Mouse (Mus musculus) left cerebral cortex, postnatal 4 days (tissue): Measurements from ENCODE around the gene Zfp961. TPM values are rescaled to one million over a fixed set of nuclear protein-coding genes. Genes with fewer than 3 reads are reported as not detected.

Source experiments
- DNase-seq: peaks from one replicate; pipeline ENCODE4 v3.0.0-alpha.2; 2022
- intact Hi-C: fragments of 180-260 bp; cut with DNase I; formaldehyde crosslinking; loops from one replicate; pipeline ENCODE4 v1.15.1; 2025
- total RNA-seq, 2 experiments: library from RNA; stranded (reverse); gene quantifications; 2 replicates each; pipeline ENCODE4 v1.2.3; 2021

The Zfp961 gene
- total RNA-seq, 2 experiments from 2014 or later: 16.8 to 18.6 TPM

DNA sequence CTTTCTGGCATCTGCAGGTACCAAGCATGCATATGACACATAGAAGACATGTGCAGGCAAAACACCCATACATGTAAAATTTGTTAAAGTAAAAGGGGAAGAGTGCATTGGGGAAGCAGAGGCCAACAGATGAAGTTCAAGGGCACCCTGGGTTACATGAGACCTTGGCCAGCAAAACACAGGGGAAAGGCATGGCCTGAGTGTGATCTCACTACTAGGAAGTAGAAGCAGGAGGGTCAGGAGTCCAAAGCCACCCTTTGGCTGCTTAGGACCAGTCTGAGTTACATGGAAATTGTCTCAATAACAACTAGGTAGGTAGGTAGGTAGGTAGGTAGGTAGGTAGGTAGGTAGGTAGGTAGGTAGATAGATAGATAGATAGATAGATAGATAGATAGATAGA, 9.6 kb downstream of the Zfp961 start:
- intact Hi-C loops: no loop called here
- no peak for DNase-seq

- intact Hi-C loops: no loop called here
Observed at GRCm38 (mm10) chr8:71961796-71962195, 11.0 kb downstream of the Zfp961 start.

GRCm38 (mm10) chr8:71964051-71964450, 13.2 kb downstream of the Zfp961 start:
- no peak for DNase-seq
- intact Hi-C loops: no loop called here

More at GRCm38 (mm10) chr8:71961796-71962195, 11.0 kb downstream of the Zfp961 start:
- no peak for DNase-seq

- intact Hi-C loops: no loop called here
- no peak for DNase-seq
Observed at GRCm38 (mm10) chr8:71965166-71965565, 14.3 kb downstream of the Zfp961 start.

- DNase-seq: no peak
- intact Hi-C loops: no loop called here
Observed at GRCm38 (mm10) chr8:71966411-71966810, 15.6 kb downstream of the Zfp961 start.

GRCm38 (mm10) chr8:71967261-71967660, 16.4 kb downstream of the Zfp961 start:
- intact Hi-C loops: no loop called here
- DNase-seq: no peak

DNA sequence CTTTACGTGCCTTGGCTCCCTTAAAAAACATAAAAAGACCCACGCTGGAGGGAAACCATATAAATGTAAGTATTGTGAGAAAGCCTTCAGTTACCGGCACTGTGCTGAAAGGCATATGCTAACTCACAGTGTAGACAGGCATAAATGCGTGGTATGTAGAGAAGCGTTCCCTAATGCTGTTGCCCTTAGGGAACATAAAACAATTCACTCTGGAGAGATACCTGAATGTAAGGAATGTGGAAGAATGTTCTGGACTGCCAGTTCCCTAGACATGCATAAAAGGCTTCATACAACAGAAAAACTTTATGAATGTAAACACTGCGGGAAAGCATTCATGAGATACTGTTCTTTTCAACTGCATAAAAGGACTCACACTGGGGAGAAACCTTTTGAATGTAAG, 17.3 kb downstream of the Zfp961 start:
- DNase-seq: no peak
- intact Hi-C loops: loop anchor here (2.0 kb wide), 1 partner anchor 15 kb away; no protein-coding TSS in a partner anchor

GRCm38 (mm10) chr8:71968636-71969035, 17.8 kb downstream of the Zfp961 start:
- no peak for DNase-seq
- intact Hi-C loops: loop anchor here (2.0 kb wide), 1 partner anchor 16 kb away; no protein-coding TSS in a partner anchor

DNA sequence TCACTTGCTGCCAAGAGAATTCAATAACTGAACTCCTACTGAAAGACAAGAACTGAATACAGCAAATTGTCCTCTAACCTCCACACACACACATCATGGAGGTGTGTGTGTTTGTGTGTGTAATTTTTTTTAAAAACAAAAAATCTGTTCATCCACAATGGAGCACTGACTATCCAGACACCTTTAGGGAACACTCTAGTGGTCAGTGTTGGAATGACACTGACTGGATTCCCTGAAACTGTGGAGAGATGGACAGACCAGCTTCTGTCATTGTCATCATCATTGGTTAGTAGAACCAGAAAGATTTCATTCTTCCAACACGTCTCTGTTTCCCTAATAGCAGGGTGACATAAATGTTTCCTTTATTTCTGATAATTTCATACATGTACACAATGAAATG, 21.1 kb downstream of the Zfp961 start:
- no peak for DNase-seq
- intact Hi-C loops: no loop called here

DNA sequence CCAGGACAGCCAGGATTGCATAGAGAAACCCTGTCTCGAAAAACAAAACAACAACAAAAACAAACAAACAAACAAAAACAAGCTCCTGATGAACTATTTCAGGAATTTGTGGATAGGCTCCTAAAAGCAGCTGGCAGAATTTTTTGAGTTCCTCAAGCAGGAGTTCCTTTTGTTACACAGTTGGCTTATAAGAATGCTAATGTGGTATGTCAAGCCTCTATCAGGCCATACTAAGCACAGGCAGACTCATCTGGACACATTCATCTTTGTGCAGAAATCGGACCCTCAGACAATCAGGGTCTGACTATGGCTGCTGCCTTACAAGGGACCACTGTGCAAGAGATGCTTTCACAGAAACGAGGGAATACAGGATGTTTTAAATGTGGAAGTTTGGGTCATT, 23.4 kb downstream of the Zfp961 start:
- intact Hi-C loops: no loop called here
- no peak for DNase-seq

DNA sequence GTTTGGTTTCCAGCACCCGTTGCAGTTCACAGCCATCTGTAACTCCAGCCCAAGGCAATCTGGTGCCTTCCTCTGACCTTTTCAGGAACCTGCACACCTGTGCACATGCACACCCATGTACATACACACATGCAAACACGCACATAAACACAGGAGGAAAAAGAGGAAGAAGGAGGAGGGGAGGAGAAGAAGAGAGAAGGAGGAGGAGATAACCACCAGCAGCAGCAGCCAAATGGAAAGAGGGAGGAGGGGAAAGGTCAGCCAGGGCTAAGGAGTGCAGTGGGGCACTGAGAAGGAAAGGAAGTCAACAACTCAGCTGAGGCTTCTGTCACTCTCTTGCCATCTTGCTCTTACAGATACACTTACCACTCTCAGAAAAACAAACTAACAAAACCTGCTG, 30.2 kb downstream of the Zfp961 start:
- intact Hi-C loops: no loop called here
- no peak for DNase-seq

GRCm38 (mm10) chr8:71981456-71981855, 30.6 kb downstream of the Zfp961 start:
- DNase-seq: no peak
- intact Hi-C loops: no loop called here

DNA sequence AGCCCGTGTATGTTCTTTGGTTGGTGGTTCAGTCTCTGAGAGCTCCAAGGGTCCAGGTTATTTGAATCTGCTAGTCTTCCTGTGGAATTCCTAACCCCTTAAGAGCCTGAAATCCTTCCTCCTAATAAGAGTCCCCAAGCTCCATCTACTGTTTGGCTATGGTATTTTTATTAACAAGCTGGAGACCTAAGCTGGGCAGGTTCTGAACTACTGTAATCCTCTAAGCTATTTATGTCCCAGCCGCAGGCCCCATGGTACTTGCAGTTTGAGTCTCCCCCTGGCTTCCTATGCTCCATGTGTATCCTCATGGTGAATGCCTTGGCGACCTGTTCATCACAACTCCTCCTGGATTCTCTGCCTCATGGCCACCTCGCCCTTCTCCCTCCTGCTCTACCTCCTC, 33.8 kb downstream of the Zfp961 start:
- intact Hi-C loops: no loop called here
- no peak for DNase-seq

DNA sequence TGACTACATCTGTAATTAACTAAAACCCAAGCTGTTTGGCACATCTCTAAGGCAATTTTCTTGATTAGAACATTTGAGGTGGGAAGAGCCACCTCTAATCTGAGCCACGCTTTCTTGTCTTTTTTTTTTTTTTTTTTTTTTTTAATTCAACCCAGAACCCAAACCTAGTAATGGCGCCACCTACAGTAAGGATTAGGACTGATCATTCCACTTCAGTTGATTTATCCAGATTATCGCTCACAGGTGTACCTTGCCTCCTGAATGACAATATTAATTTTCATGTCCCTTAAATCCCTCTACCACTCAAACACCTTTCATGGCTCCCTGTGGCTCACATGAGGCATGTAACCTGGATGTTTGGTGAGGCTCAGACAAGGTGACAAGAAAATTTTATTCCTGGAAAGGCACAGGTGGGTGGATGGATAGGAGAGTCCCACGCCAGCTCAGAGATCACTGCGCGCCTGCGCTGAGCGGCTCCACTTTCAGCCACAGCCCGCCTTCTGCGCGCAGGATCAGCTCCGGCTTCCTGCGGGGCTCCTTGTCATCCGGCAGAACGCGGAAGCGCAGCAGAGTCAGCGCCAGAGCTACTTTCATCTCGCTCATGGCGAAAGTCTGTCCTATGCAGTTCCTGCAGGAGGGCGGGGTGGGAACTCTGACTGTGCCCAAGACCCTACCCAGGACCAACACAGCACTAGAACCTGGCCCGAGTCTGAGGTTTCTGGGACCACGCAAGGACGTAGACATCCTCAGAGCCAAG, 37.5 kb downstream of the Zfp961 start:
- peak; percentile 44 for DNase-seq
- intact Hi-C loops: no loop called here

- intact Hi-C loops: no loop called here
- no peak for DNase-seq
Observed at GRCm38 (mm10) chr8:71988867-71989599, 38.2 kb downstream of the Zfp961 start.

DNA sequence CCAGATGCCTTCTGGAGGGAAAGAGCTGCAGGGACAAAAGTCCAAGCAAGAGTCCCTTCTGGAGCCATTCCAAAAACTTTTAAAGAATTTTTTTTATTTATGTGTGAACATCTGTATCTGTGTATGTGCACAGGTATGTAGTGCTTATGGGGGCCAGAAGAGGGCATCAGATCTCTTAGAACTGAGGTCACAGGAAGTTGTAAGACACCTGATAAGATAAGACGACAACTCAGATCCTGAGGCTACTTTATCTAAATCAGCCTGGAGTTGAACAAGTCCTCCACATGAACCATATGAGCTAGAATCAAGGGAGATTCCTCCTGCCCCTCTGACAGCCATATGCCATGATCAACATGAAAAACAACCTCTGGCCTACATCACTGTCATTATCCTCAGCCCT, 48.6 kb downstream of the Zfp961 start:
- intact Hi-C loops: no loop called here
- DNase-seq: no peak

- intact Hi-C loops: no loop called here
- DNase-seq: no peak
Observed at GRCm38 (mm10) chr8:72000223-72000622, 49.4 kb downstream of the Zfp961 start.

- DNase-seq: no peak
- intact Hi-C loops: loop anchor here (2.0 kb wide), 1 partner anchor 96 kb away; no protein-coding TSS in a partner anchor
Observed at GRCm38 (mm10) chr8:72002942-72003341, 52.1 kb downstream of the Zfp961 start.

DNA sequence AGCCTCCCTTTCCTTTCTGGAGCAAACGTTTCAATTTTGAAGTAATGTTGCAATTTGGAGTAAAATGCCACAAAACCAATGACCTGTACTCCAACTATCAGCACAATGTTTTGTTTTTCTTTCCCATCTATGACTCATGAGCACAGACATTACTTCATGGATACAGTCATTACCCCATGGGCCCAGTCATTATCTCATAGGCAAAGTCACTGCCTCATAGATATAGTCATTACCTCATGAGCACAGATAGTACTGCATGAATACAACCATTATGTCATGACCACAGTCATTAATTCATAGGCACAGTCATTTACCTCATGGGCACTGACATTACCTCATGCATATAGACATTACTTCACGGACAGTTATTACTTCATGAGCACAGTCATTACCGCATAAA, 55.1 kb downstream of the Zfp961 start:
- no peak for DNase-seq
- intact Hi-C loops: no loop called here

- DNase-seq: no peak
- intact Hi-C loops: no loop called here
Observed at GRCm38 (mm10) chr8:72006763-72007162, 55.9 kb downstream of the Zfp961 start.

GRCm38 (mm10) chr8:72008134-72008641, 57.4 kb downstream of the Zfp961 start:
- no peak for DNase-seq
- intact Hi-C loops: no loop called here

DNA sequence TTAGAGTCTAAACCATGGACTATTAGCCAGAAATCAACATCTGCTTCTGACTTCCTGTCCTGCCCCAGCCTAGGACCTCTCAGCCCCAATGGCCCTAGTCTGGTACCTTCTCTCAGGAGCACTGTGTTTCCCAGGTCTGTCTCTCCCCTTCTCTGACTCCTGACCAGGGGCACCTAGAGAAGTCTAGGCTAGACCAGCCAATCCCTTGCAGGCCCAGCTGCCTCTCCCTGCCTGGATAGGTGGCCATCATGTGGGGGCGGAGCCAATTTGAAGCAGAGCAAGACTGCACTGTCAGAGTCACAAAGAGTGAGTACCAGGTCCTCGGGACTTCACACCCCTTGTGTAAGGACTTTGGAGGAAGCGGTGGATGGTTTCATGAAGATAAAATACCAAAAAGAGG, 58.6 kb downstream of the Zfp961 start, which contains the start of gene Cyp4f18:
TSS of gene Cyp4f18 (minus strand) at position 154 of the 400 bp plus-strand sequence.
- intact Hi-C loops: no loop called here
- no peak for DNase-seq
